Mouse (Mus musculus) kidney, adult 2 months (tissue): ENCODE measurements around the gene Magohb.

Experiments
- CTCF ChIP-seq: fragments of 200-500 bp; conservative IDR thresholded peaks from 2 replicates; pipeline ENCODE4 v1.5.1; 2011; ENCODE audit warnings: low read depth, mild to moderate bottlenecking, control low read depth, low read length, moderate library complexity, mixed read lengths; ENCODE audit not compliant: insufficient read depth, insufficient read length
- POLR2A ChIP-seq: fragments of 200-500 bp; IDR thresholded peaks from one replicate; pipeline ENCODE4 v1.6.1; 2011; ENCODE audit warnings: low read depth, low read length, control low read depth

GRCm38 (mm10) chr6:131262009-131262408 is 31.0 kb downstream of the Magohb start:
- no peak for TF ChIP-seq POLR2A
- TF ChIP-seq CTCF, result no peak
